Mouse (Mus musculus) monocyte, adult 59 days (primary cell): Measurements from ENCODE around the gene Il2ra. TPM values are rescaled to one million over a fixed set of nuclear protein-coding genes. Genes with fewer than 3 reads are reported as not detected.

Experiments used
- total RNA-seq, 2 experiments: library from RNA; stranded (reverse); gene quantifications; one replicate each; pipeline ENCODE4 v1.2.4; 2023

The Il2ra gene
- total RNA-seq: under 1 TPM; 0.52 to 0.97 TPM

GRCm38 (mm10) chr2:11642451-11642941 is at the start of gene Il2ra:
Gene Il2ra (plus strand): TSS chr2:11642807.

DNA sequence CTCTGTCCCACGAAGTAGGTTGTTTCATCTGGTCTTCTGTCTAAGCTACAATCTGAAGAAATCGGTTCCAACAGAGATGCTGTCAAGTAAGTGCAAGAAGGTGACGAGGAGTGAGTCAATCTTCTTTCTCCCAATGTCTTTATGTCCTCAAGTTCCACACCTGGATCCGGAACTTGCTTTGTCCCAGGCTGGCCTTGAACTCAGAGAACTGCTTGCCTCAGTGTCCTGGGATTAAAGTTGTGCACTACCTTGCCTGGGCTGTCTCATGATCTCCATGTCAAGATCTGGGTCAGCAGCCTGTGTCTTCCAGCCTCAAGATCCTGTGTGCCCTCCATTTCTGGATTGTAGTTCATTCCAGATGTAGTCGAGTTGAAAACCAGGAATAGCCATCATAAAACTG is 38.6 kb upstream of the Il2ra start, which contains the start of gene Rbm17:
TSS of gene Rbm17 (minus strand) at position 101 of the 400 bp plus-strand sequence.

DNA sequence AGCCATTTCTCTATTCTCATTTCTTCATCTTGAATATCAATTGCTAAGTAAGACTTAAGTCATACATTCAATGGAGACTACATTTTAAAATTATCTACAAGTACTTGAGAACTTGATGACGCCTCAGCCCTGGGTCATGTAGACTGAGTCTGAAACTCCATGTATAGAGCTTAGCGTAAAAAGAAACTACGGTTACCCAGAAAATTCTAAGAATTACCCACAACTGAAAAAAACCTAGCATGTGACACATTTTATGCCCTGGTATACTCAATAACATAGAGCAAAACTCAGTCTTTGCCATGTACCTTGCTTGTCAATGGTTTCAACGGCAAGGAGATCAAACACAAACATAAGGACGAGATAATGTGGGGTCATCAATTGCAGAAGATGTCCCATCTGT is 16.7 kb upstream of the Il2ra start, which contains the start of gene Gm17490:
TSS of gene Gm17490 (minus strand) at position 375 of the 400 bp plus-strand sequence.

GRCm38 (mm10) chr2:11705201-11706025 is 62.8 kb downstream of the Il2ra start, which contains the start of gene Il15ra:
Gene Il15ra (plus strand): TSS chr2:11705290.

Other genes starting within 250 kb of the Il2ra start
- 10 to 100 TPM; 65.4 to 83.1 TPM for gene Pfkfb3, start 88.7 kb upstream of the Il2ra start, total RNA-seq
- 100 to 1,000 TPM; 119 to 127 TPM for gene Rbm17, start 38.7 kb upstream of the Il2ra start, total RNA-seq
- not detected for gene Gm17490, start 16.5 kb upstream of the Il2ra start, total RNA-seq
- gene Il15ra, start 62.5 kb downstream of the Il2ra start, total RNA-seq: 10 to 100 TPM; 17.7 to 25.7 TPM
- gene Fbh1, start 134.8 kb downstream of the Il2ra start, total RNA-seq: 10 to 100 TPM; 67.0 to 72.4 TPM
- gene Ankrd16, start 135.1 kb downstream of the Il2ra start, total RNA-seq: 10 to 100 TPM; 67.1 to 67.2 TPM